In genomic region chr5:65006011-65006491, GRCm38 (mm10) we compare ENCODE assay signal across 10 mouse cellular contexts. TPM values are rescaled to one million over a fixed set of nuclear protein-coding genes. Genes with fewer than 3 reads are reported as not detected.
A peak's percentile ranks its signal among the peaks of the same experiment; 100 is the strongest.
DNase-seq lines count a peak whose midpoint lies in the region; ATAC-seq lines count a peak whose summit lies in the region.
"Had no signal": no experiment of that assay in that cellular context is flagged by ENCODE, and none has a peak within 500 bp of the region (broad histone marks: within the 10 kb centered on the region; RNA-seq: fewer than 3 reads in every experiment).

No protein-coding gene starts in this region.

- DNase-seq in embryo, embryonic 10.5 days (ENCODE audit: low spot score): peak; percentile 39
- DNase-seq in embryo, embryonic 10 days (ENCODE audit: low spot score): no peak
- peak; percentile 42 for DNase-seq in ovary, adult 18-20 months (ENCODE audit: low spot score)
- no peak for DNase-seq in ovary, postnatal 14 days (ENCODE audit: low spot score)
- DNase-seq in limb, embryonic 10.5 days (ENCODE audit: low spot score): no peak
- peak; percentile 62 to 65 for DNase-seq in thymus, postnatal 10 days (ENCODE audit: low spot score in 2 of 2)
- no peak for DNase-seq in urinary bladder, postnatal 4 days (ENCODE audit: low spot score in 2 of 2)
- DNase-seq: cerebellum, adult 9-10 months had no signal

- peaks cover 39% of the 10 kb centered on the region for H3K4me1 ChIP-seq in limb, embryonic 10.5 days
- no peaks in the 10 kb centered on the region for H3K4me1 ChIP-seq in liver, embryonic 12.5 days

- no peak overlapping the region for H3K4me3 ChIP-seq in limb, embryonic 10.5 days
- H3K4me3 ChIP-seq in liver, embryonic 12.5 days: no peak overlapping the region
- H3K4me3 ChIP-seq: myocyte had no signal

- peaks cover 24% of the 10 kb centered on the region for H3K36me3 ChIP-seq in limb, embryonic 10.5 days
- H3K36me3 ChIP-seq in liver, embryonic 12.5 days: peaks cover 33% of the 10 kb centered on the region

- ATAC-seq in liver, embryonic 12.5 days: no peak

- H3K27me3 ChIP-seq in limb, embryonic 10.5 days (ENCODE audit: low read depth, poor library complexity, severe bottlenecking): no peaks in the 10 kb centered on the region
- H3K27me3 ChIP-seq in liver, embryonic 12.5 days (replicated peaks): no peaks in the 10 kb centered on the region

- H3K9ac ChIP-seq in liver, embryonic 12.5 days: no peak overlapping the region

- no peak overlapping the region for H3K4me2 ChIP-seq in liver, embryonic 12.5 days

- WGBS in limb, embryonic 10.5 days: 27% methylated on average over 4 of the region's 4 CpGs
- 39% methylated on average over 4 of the region's 4 CpGs for WGBS in liver, embryonic 12.5 days (ENCODE audit: insufficient replicate concordance)

- H3K9me3 ChIP-seq in limb, embryonic 10.5 days (replicated peaks): peaks cover 4% of the 10 kb centered on the region; the same call in 1 of the 2 replicates
- H3K9me3 ChIP-seq in liver, embryonic 12.5 days (replicated peaks): no peaks in the 10 kb centered on the region

- 0 out of 2 replicates have a peak overlapping the region, but pooled peaks have one; percentile 1 for H3K27ac ChIP-seq in limb, embryonic 10.5 days
- H3K27ac ChIP-seq in liver, embryonic 12.5 days: no peak overlapping the region

RNA-seq across cellular contexts. Expression of gene Fam114a1, which starts 36.2 kb away (rescaled TPM):
- 12.5 and 18.3 TPM in 2 replicates for polyA plus RNA-seq in limb, embryonic 10.5 days (2016; fragmentation: Nextera tagmentation; extraction: Ambion mirVana)
- polyA plus RNA-seq in liver, embryonic 12.5 days (2016; fragmentation: Nextera tagmentation; extraction: Ambion mirVana): 14.7 and 15.3 TPM in 2 replicates

RNA-seq across cellular contexts. Expression of gene Tlr6, which starts 46.2 kb away (rescaled TPM):
- 0.18 and 0.25 TPM in 2 replicates for polyA plus RNA-seq in limb, embryonic 10.5 days (2016; fragmentation: Nextera tagmentation; extraction: Ambion mirVana)
- 0.44 and 0.54 TPM in 2 replicates for polyA plus RNA-seq in liver, embryonic 12.5 days (2016; fragmentation: Nextera tagmentation; extraction: Ambion mirVana)

Comparison
In these comparisons a context has a peak if more than half of its experiments do, and no peak if none do; other contexts are left out.
1. DNase-seq: peak in embryo, embryonic 10.5 days (single experiment), ovary, adult 18-20 months (single experiment) and thymus, postnatal 10 days (2 of 2); none in embryo, embryonic 10 days (single experiment), ovary, postnatal 14 days (single experiment), limb, embryonic 10.5 days (single experiment) and urinary bladder, postnatal 4 days (0 of 2).